Mouse (Mus musculus) kidney, adult 2 months (tissue): ENCODE data around the gene Bcl2l14.
A peak's percentile ranks its signal among the peaks of the same experiment; 100 is the strongest.

Source experiments
- CTCF ChIP-seq: fragments of 200-500 bp; conservative IDR thresholded peaks from 2 replicates; pipeline ENCODE4 v1.5.1; 2011; ENCODE audit warnings: low read depth, mild to moderate bottlenecking, control low read depth, low read length, moderate library complexity, mixed read lengths; ENCODE audit not compliant: insufficient read depth, insufficient read length
- POLR2A ChIP-seq: fragments of 200-500 bp; IDR thresholded peaks from one replicate; pipeline ENCODE4 v1.6.1; 2011; ENCODE audit warnings: low read depth, low read length, control low read depth

DNA sequence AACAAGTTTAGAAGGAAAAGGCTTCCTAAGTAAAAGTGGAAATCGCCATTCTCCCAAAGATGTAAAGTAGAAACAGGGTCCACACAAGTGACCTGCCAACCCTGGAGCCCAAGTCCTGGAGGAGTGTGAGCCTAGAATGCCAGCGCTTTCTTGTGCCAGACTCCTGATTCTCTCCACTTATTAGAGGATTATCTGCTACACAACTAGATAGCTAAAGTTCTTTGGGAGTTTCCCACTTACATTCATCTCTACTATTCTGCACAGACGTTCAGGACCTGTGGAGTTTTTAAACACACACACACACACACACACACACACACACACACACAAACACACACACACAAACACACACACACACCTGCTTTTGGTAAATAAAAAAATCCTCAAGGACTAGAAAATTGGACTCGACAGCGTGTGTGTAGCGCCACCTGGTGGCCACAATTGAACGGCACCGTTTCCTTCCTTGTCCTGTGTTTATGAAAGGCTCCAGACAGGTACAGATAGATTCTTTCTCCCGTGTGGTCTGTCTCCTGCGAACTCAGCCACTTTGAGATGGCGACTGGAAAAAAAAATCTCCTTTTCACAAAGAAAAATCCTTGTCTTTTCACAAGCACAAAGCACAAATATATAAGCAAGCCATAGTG is 6.7 kb upstream of the Bcl2l14 start:
- TF ChIP-seq CTCF (peak; percentile 91), POLR2A (no peak)
